Mouse (Mus musculus) G1E (cell line): ENCODE measurements at regions not wholly inside any gene's neighbourhood (a gene's known extent, or its start where the extent isn't known, plus 50 kb on each side); places are given as distances from the start of the nearest gene placed in this dataset.

Source experiments
- ATAC-seq: 2 replicates; pipeline ENCODE4 v1.8.0; 2016; ENCODE audit warnings: mild to moderate bottlenecking; ENCODE audit not compliant: insufficient number of reproducible peaks, poor library complexity, low FRiP score, severe bottlenecking; ENCODE audit errors: extremely low read depth
- DNase-seq: peaks from one replicate; pipeline ENCODE4 v3.0.0; 2012; ENCODE audit warnings: low spot score
- H3K27me3 ChIP-seq: 2 replicates; pipeline ENCODE4 v1.6.1; 2012; ENCODE audit warnings: mild to moderate bottlenecking, low read length, inconsistent platforms; ENCODE audit not compliant: insufficient read depth
- H3K36me3 ChIP-seq: replicated peaks from 2 replicates; pipeline ENCODE3; 2012; ENCODE audit warnings: mild to moderate bottlenecking, inconsistent platforms
- H3K4me1 ChIP-seq: 2 replicates; pipeline ENCODE4 v1.6.1; 2012; ENCODE audit warnings: low read depth, low read length, inconsistent platforms, mixed read lengths; ENCODE audit not compliant: insufficient read depth
- H3K4me3 ChIP-seq: 2 replicates; pipeline ENCODE4 v1.5.1; 2012; ENCODE audit warnings: low read depth, mild to moderate bottlenecking, inconsistent platforms, low read length, moderate library complexity, mixed read lengths
- H3K9me3 ChIP-seq: replicated peaks from 2 replicates; pipeline ENCODE4 v1.6.1; 2012; ENCODE audit warnings: inconsistent platforms
- CTCF ChIP-seq: IDR thresholded peaks from 2 replicates; pipeline ENCODE4 v1.5.1; 2012; ENCODE audit warnings: low read depth, low read length, inconsistent platforms, mixed read lengths
- GATA1 ChIP-seq: IDR thresholded peaks from 2 replicates; pipeline ENCODE4 v1.6.1; 2012; ENCODE audit warnings: borderline replicate concordance, low read length, inconsistent platforms, mixed read lengths
- GATA2 ChIP-seq: IDR thresholded peaks from 2 replicates; pipeline ENCODE4 v1.6.1; 2012; ENCODE audit warnings: low read depth, low read length, inconsistent platforms, borderline replicate concordance
- POLR2AphosphoS5 ChIP-seq: IDR thresholded peaks from 2 replicates; pipeline ENCODE4 v1.6.1; 2012; ENCODE audit warnings: low read depth, low read length, inconsistent platforms; ENCODE audit not compliant: insufficient replicate concordance
- TAL1 ChIP-seq: conservative IDR thresholded peaks from 2 replicates; pipeline ENCODE4 v1.6.1; 2012; ENCODE audit warnings: low read depth, low read length, inconsistent platforms, mixed read lengths

- H3K9me3 ChIP-seq: no peaks in the 10 kb centered on the region
- no peaks in the 10 kb centered on the region for H3K36me3 ChIP-seq
- no peak overlapping the region for H3K4me3 ChIP-seq
- no peak for DNase-seq
- TF ChIP-seq TAL1: no peak
- TF ChIP-seq GATA1: no peak
- TF ChIP-seq POLR2AphosphoS5: no peak
- TF ChIP-seq GATA2: no peak
- no peak for TF ChIP-seq CTCF
- no peaks in the 10 kb centered on the region for H3K27me3 ChIP-seq
- no peak for ATAC-seq
- H3K4me1 ChIP-seq: peaks cover 38% of the 10 kb centered on the region
These were observed 72.2 kb upstream of the Abca1 start for GRCm38 (mm10) chr4:53231867-53232266.

DNA sequence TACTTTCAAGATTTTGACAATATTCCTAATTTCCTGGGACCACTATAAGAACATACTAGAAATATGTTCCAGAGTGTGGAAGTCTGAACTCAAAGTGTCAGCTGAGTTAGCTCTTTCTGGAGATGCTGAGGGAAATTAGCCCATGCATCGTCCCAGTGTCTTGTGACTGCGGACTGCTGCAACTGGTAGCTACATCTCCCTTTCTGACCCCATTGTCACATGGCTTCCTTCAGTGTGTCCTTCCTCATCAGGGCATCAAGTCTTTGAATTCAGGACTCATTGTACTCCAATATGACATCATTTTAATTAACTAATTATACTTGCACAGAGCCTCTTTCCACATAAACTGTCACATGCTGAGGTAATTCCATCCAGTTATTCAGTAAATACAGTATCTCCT lies 71.4 kb upstream of the Abca1 start:
- TF ChIP-seq POLR2AphosphoS5 (no peak), CTCF (no peak)
- Histone ChIP-seq H3K36me3 (no peaks in the 10 kb centered on the region), H3K9me3 (no peaks in the 10 kb centered on the region), H3K4me3 (no peak overlapping the region), H3K27me3 (no peaks in the 10 kb centered on the region), H3K4me1 (peaks cover 39% of the 10 kb centered on the region)
- ATAC-seq (no peak), DNase-seq (no peak)

DNA sequence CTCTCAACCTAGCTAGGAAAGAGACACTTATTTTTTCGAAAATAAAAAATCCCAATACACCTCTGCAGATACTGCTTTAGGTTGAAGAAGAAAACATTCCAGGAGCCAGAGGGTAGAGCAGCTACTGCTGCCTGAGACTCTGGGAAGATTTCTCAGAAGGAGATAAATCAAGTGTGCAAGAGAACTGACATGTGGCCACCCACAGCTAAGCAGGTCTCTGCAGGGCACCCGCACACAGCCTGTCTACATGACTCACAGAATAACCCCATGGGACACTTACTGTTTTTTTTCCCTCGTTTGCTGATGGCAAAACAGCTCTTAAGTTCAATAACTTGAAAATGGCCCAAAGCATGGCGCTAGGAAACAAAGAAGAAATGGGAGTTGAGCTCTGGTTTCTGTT lies 68.7 kb upstream of the Abca1 start:
- no peak for TF ChIP-seq GATA2
- no peak for TF ChIP-seq POLR2AphosphoS5
- TF ChIP-seq GATA1: no peak
- TF ChIP-seq CTCF: no peak
- no peak for TF ChIP-seq TAL1
- ATAC-seq (no peak), DNase-seq (no peak)
- no peaks in the 10 kb centered on the region for H3K9me3 ChIP-seq
- H3K4me1 ChIP-seq: peaks cover 33% of the 10 kb centered on the region
- no peak overlapping the region for H3K4me3 ChIP-seq
- no peaks in the 10 kb centered on the region for H3K36me3 ChIP-seq
- no peaks in the 10 kb centered on the region for H3K27me3 ChIP-seq

GRCm38 (mm10) chr4:53227771-53228170 lies 68.1 kb upstream of the Abca1 start:
- H3K36me3 ChIP-seq: no peaks in the 10 kb centered on the region
- H3K4me3 ChIP-seq: no peak overlapping the region
- no peaks in the 10 kb centered on the region for H3K27me3 ChIP-seq
- ATAC-seq: peak; percentile 76
- H3K9me3 ChIP-seq: no peaks in the 10 kb centered on the region
- peaks cover 36% of the 10 kb centered on the region for H3K4me1 ChIP-seq
- DNase-seq: no peak
- TF ChIP-seq CTCF (no peak), GATA2 (no peak), TAL1 (no peak), POLR2AphosphoS5 (no peak), GATA1 (no peak)

GRCm38 (mm10) chr4:53227071-53227470 lies 67.4 kb upstream of the Abca1 start:
- TF ChIP-seq GATA2 (no peak), TAL1 (no peak), CTCF (no peak), GATA1 (no peak), POLR2AphosphoS5 (no peak)
- no peaks in the 10 kb centered on the region for H3K27me3 ChIP-seq
- ATAC-seq: no peak
- no peak overlapping the region for H3K4me3 ChIP-seq
- H3K9me3 ChIP-seq: no peaks in the 10 kb centered on the region
- H3K36me3 ChIP-seq: no peaks in the 10 kb centered on the region
- H3K4me1 ChIP-seq: peaks cover 31% of the 10 kb centered on the region
- no peak for DNase-seq

GRCm38 (mm10) chr4:53226376-53226775 lies 66.7 kb upstream of the Abca1 start:
- no peak for TF ChIP-seq GATA2
- TF ChIP-seq CTCF: no peak
- no peak for TF ChIP-seq TAL1
- no peak for TF ChIP-seq POLR2AphosphoS5
- no peak for TF ChIP-seq GATA1
- H3K36me3 ChIP-seq: no peaks in the 10 kb centered on the region
- DNase-seq (no peak), ATAC-seq (no peak)
- no peaks in the 10 kb centered on the region for H3K9me3 ChIP-seq
- no peaks in the 10 kb centered on the region for H3K27me3 ChIP-seq
- peaks cover 31% of the 10 kb centered on the region for H3K4me1 ChIP-seq
- H3K4me3 ChIP-seq: no peak overlapping the region

- Histone ChIP-seq H3K4me1 (peaks cover 23% of the 10 kb centered on the region), H3K36me3 (no peaks in the 10 kb centered on the region), H3K4me3 (no peak overlapping the region), H3K27me3 (peaks cover 16% of the 10 kb centered on the region; the same call in 1 of the 2 replicates), H3K9me3 (no peaks in the 10 kb centered on the region)
- DNase-seq (no peak), ATAC-seq (no peak)
- TF ChIP-seq TAL1: no peak
- TF ChIP-seq GATA1: no peak
- no peak for TF ChIP-seq CTCF
- no peak for TF ChIP-seq GATA2
- TF ChIP-seq POLR2AphosphoS5: no peak
These were observed 63.7 kb upstream of the Abca1 start for GRCm38 (mm10) chr4:53223379-53223778.
